Mouse (Mus musculus) CH12.LX (cell line): ENCODE measurements around the gene Scarb1. TPM values are rescaled to one million over a fixed set of nuclear protein-coding genes. Genes with fewer than 3 reads are reported as not detected.

Source experiments
- DNase-seq: peaks from one replicate; pipeline ENCODE4 v3.0.0-alpha.2; 2013; ENCODE audit errors: extremely low read depth
- H3K27ac ChIP-seq: 2 replicates; pipeline ENCODE4 v1.5.1; 2012; ENCODE audit warnings: low read depth, mild to moderate bottlenecking, control low read depth, moderate library complexity; ENCODE audit not compliant: insufficient read depth
- H3K27me3 ChIP-seq: replicated peaks from 2 replicates; pipeline ENCODE3; 2012; ENCODE audit warnings: inconsistent platforms
- H3K36me3 ChIP-seq, 2 experiments: replicated peaks in 1 of 2; 2 replicates each; pipeline versions ENCODE3 to v1.6.1; 2012; ENCODE audit warnings: inconsistent platforms in 1 of 2, low read length in 1 of 2, mild to moderate bottlenecking in 1 of 2, mixed read lengths in 1 of 2, moderate library complexity in 1 of 2; ENCODE audit not compliant: control insufficient read depth in 1 of 2, insufficient read depth in 1 of 2
- H3K4me1 ChIP-seq, 2 experiments: 2 replicates each; pipeline ENCODE4 v1.6.1; 2012; ENCODE audit warnings: inconsistent platforms in 1 of 2, moderate library complexity in 1 of 2; ENCODE audit not compliant: insufficient read depth in 2 of 2, control insufficient read depth in 1 of 2
- H3K4me2 ChIP-seq: 2 replicates; pipeline ENCODE4 v1.6.1; 2012; ENCODE audit warnings: low read depth, mild to moderate bottlenecking, control low read depth; ENCODE audit not compliant: poor library complexity, insufficient read depth, severe bottlenecking
- H3K4me3 ChIP-seq, 3 experiments: fragments of 150-350 bp in 1 of 3; sonication (generic) in 1 of 3; replicated peaks in 1 of 3; 2 replicates each; pipeline versions ENCODE3 to v1.5.1; 2011 to 2012; ENCODE audit warnings: low read depth in 2 of 3, low read length in 2 of 3, mild to moderate bottlenecking in 2 of 3, moderate library complexity in 2 of 3, control low read depth in 1 of 3, improper control_type of control experiment in 1 of 3, inconsistent platforms in 1 of 3, mixed read lengths in 1 of 3; ENCODE audit not compliant: poor library complexity in 1 of 3
- H3K79me2 ChIP-seq: replicated peaks from 2 replicates; pipeline ENCODE4 v1.6.1; 2012; ENCODE audit warnings: mild to moderate bottlenecking, moderate library complexity; ENCODE audit not compliant: control insufficient read depth, poor library complexity, insufficient read depth, severe bottlenecking; ENCODE audit errors: extremely low read depth
- H3K9ac ChIP-seq: 2 replicates; pipeline ENCODE4 v1.6.1; 2012; ENCODE audit warnings: low read depth, mild to moderate bottlenecking, control low read depth, moderate library complexity; ENCODE audit not compliant: insufficient read depth
- H3K9me3 ChIP-seq: replicated peaks from 2 replicates; pipeline ENCODE3; 2012; ENCODE audit warnings: low read length, inconsistent platforms, mixed read lengths
- BHLHE40 ChIP-seq: IDR thresholded peaks from 2 replicates; pipeline ENCODE4 v1.6.1; 2011; ENCODE audit warnings: mild to moderate bottlenecking, low read depth, low read length, improper control_type of control experiment
- CTCF ChIP-seq, 2 experiments: IDR thresholded peaks in 1 of 2; conservative IDR thresholded peaks in 1 of 2; 2 replicates each; pipeline ENCODE4 v1.5.1; 2011 to 2012; ENCODE audit warnings: low read depth in 2 of 2, low read length in 2 of 2, improper control_type of control experiment in 1 of 2, inconsistent platforms in 1 of 2, mild to moderate bottlenecking in 1 of 2, moderate library complexity in 1 of 2
- ELF1 ChIP-seq: IDR thresholded peaks from 2 replicates; pipeline ENCODE4 v1.6.1; 2014; ENCODE audit warnings: low read depth, mild to moderate bottlenecking, inconsistent platforms, low read length, improper control_type of control experiment
- EP300 ChIP-seq: IDR thresholded peaks from 2 replicates; pipeline ENCODE4 v1.6.1; 2011; ENCODE audit warnings: low read length, improper control_type of control experiment
- ETS1 ChIP-seq: conservative IDR thresholded peaks from 2 replicates; pipeline ENCODE4 v1.6.1; 2012; ENCODE audit warnings: low read depth, mild to moderate bottlenecking, inconsistent platforms, low read length, improper control_type of control experiment, moderate library complexity
- GABPA ChIP-seq: IDR thresholded peaks from 2 replicates; pipeline ENCODE4 v1.6.1; 2012; ENCODE audit warnings: low read depth, low read length, improper control_type of control experiment, inconsistent platforms; ENCODE audit not compliant: insufficient replicate concordance
- JUND ChIP-seq: conservative IDR thresholded peaks from 2 replicates; pipeline ENCODE4 v1.6.1; 2011; ENCODE audit warnings: low read depth, low read length, improper control_type of control experiment
- MAFK ChIP-seq: IDR thresholded peaks from 2 replicates; pipeline ENCODE4 v1.6.1; 2011; ENCODE audit warnings: low read length, improper control_type of control experiment; ENCODE audit not compliant: insufficient replicate concordance
- MAZ ChIP-seq: IDR thresholded peaks from 2 replicates; pipeline ENCODE4 v1.6.1; 2012; ENCODE audit warnings: low read depth, mild to moderate bottlenecking, inconsistent platforms, low read length, improper control_type of control experiment, moderate library complexity
- MEF2A ChIP-seq: IDR thresholded peaks from 2 replicates; pipeline ENCODE4 v1.6.1; 2014; ENCODE audit warnings: low read depth, mild to moderate bottlenecking, inconsistent platforms, low read length, improper control_type of control experiment, borderline replicate concordance
- PAX5 ChIP-seq: IDR thresholded peaks from 2 replicates; pipeline ENCODE4 v1.6.1; 2012; ENCODE audit warnings: low read length, inconsistent platforms, mixed read lengths
- POLR2AphosphoS2 ChIP-seq: IDR thresholded peaks from 2 replicates; pipeline ENCODE4 v1.6.1; 2011; ENCODE audit warnings: low read depth, low read length, improper control_type of control experiment
- RAD21 ChIP-seq: IDR thresholded peaks from 2 replicates; pipeline ENCODE4 v1.6.1; 2011; ENCODE audit warnings: low read depth, mild to moderate bottlenecking, low read length, improper control_type of control experiment, moderate library complexity
- SMC3 ChIP-seq: IDR thresholded peaks from 2 replicates; pipeline ENCODE4 v1.6.1; 2011; ENCODE audit warnings: low read depth, low read length, improper control_type of control experiment
- TBP ChIP-seq: conservative IDR thresholded peaks from 2 replicates; pipeline ENCODE4 v1.6.1; 2011; ENCODE audit warnings: low read depth, low read length, improper control_type of control experiment
- UBTF ChIP-seq: IDR thresholded peaks from 2 replicates; pipeline ENCODE4 v1.6.1; 2012; ENCODE audit warnings: low read depth, mild to moderate bottlenecking, inconsistent platforms, low read length, improper control_type of control experiment, moderate library complexity
- ZC3H11A ChIP-seq: IDR thresholded peaks from 2 replicates; pipeline ENCODE4 v1.6.1; 2012; ENCODE audit warnings: low read depth, mild to moderate bottlenecking, inconsistent platforms, low read length, improper control_type of control experiment
- ZKSCAN1 ChIP-seq: IDR thresholded peaks from 2 replicates; pipeline ENCODE4 v1.6.1; 2012; ENCODE audit warnings: low read depth, inconsistent platforms, low read length, improper control_type of control experiment, borderline replicate concordance
- ZMIZ1 ChIP-seq: IDR thresholded peaks from 2 replicates; pipeline ENCODE4 v1.6.1; 2012; ENCODE audit warnings: low read depth, mild to moderate bottlenecking, inconsistent platforms, low read length, improper control_type of control experiment
- ZNF384 ChIP-seq: IDR thresholded peaks from 2 replicates; pipeline ENCODE4 v1.6.1; 2012; ENCODE audit warnings: low read depth, low read length, improper control_type of control experiment, inconsistent platforms
- dilution Hi-C: fragments of 300-500 bp; cut with MboI; formaldehyde crosslinking; loops from 2 replicates; pipeline ENCODE4 v1.14.3; 2020; ENCODE audit warnings: low sequenced_read_pairs; ENCODE audit not compliant: extremely low pct_unique_long_range_greater_than_20kb, extremely low pct_ligation_motif_present
- in situ Hi-C: fragments of 300-500 bp; cut with MboI; formaldehyde crosslinking; loops from 3 replicates; pipeline ENCODE4 v1.14.3; 2019; ENCODE audit warnings: low sequenced_read_pairs, low pct_ligation_motif_present, low pct_unique_long_range_greater_than_20kb, mixed read lengths
- polyA plus RNA-seq: library from polyadenylated mRNA; unstranded; fragments of >175 nt; gene quantifications from 2 replicates; pipeline ENCODE4 v1.2.1, GENCODE M21; 2012; ENCODE audit warnings: low read depth; ENCODE audit not compliant: insufficient read length
- total RNA-seq, 2 experiments: library from RNA; depleted of rRNA; stranded (reverse); fragments of 300-350 nt in 1 of 2; fragments of >200 nt in 1 of 2; gene quantifications; 2 replicates each; pipeline ENCODE4 v1.2.3; 2012 to 2014

Scarb1 gene
- total and polyA plus RNA-seq, 3 experiments, result 11.6 to 24.7 (median 20.0) TPM

DNA sequence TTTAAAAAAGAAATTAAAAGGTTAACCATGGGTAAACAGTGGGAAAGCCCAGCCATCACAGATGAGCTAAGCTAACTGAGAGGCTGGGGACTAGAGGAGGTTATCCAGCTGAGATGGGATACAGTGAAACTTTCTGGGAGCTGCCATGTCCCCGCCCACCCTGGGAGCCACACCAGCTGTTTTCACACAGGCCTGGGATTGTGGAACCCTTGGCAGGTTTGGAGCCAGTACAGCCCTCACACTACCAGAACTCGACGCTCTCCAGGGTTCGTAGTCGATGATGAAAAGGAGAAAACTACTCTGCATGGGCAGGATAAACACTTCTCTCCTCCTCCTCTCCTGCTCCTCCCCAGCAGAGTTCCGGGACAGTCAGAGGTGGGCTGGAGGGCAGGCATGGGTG, 105.0 kb downstream of the Scarb1 start:
- in situ Hi-C loops, result no loop called here
- H3K27me3 ChIP-seq, result peaks cover 27% of the 10 kb centered on the region
- H3K9me3 ChIP-seq, result peaks cover 14% of the 10 kb centered on the region

DNA sequence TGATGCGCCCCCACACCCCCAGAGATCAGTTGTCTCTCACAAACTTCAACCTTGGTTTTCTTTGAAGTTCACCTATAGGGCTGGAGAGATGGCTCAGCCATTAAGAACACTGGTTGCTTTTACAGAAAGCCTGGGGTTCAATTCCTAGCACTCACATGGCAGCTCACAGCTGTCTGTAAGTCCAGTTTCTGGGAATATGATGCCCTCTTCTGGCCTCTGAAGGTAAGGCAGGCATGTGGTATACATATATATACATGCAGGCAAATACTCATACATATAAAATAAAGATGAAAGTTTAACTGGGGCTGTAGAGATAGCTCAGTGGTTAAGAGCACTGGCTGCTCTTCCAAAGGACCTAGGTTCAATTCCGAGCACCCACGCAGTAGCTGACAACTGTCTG, 105.5 kb downstream of the Scarb1 start:
- Histone ChIP-seq H3K79me2 (no peaks in the 10 kb centered on the region), H3K27ac (no peak overlapping the region), H3K4me1 (0 out of 4 replicates have a peak, but pooled peaks cover 0 to 3% of the 10 kb centered on the region in 2 experiments), H3K9ac (no peak overlapping the region), H3K36me3 (no peaks in the 10 kb centered on the region), H3K4me3 (no peak overlapping the region), H3K27me3 (peaks cover 27% of the 10 kb centered on the region), H3K4me2 (no peak overlapping the region), H3K9me3 (peaks cover 14% of the 10 kb centered on the region)
- dilution Hi-C loops (no loop called here), in situ Hi-C loops (no loop called here)
- TF ChIP-seq SMC3 (peak; percentile 26), ELF1 (no peak), GABPA (no peak), RAD21 (peak; percentile 34), CTCF (conservative IDR thresholded peaks at IDR 0.05 in 1 of 2, IDR thresholded peaks at IDR 0.05 in 1 of 2; ENCODE audit: low read depth in 2 of 2, low read length in 2 of 2) (peak in 1 of 2 experiments; percentile 39; a peak in 3 of 4 replicates)
- DNase-seq, result peak; percentile 17

More for the DNA sequence above, 105.0 kb downstream of the Scarb1 start:
- H3K9ac ChIP-seq, result no peak overlapping the region
- no peak overlapping the region for H3K27ac ChIP-seq
- H3K4me2 ChIP-seq, result no peak overlapping the region
- dilution Hi-C loops, result no loop called here
- no peak for DNase-seq
- TF ChIP-seq EP300, result no peak
- TF ChIP-seq ZKSCAN1, result no peak
- TF ChIP-seq ZNF384, result no peak
- no peak for TF ChIP-seq JUND
- TF ChIP-seq ZMIZ1, result no peak
- no peak for TF ChIP-seq POLR2AphosphoS2
- no peak for TF ChIP-seq ZC3H11A
- no peak for TF ChIP-seq GABPA
- no peak for TF ChIP-seq UBTF
- TF ChIP-seq BHLHE40, result no peak
- no peak for TF ChIP-seq TBP
- no peaks in the 10 kb centered on the region for H3K79me2 ChIP-seq
- no peaks in the 10 kb centered on the region for H3K36me3 ChIP-seq
- no peak overlapping the region for H3K4me3 ChIP-seq
- H3K4me1 ChIP-seq, result 0 out of 4 replicates have a peak, but pooled peaks cover 0 to 3% of the 10 kb centered on the region in 2 experiments

DNA sequence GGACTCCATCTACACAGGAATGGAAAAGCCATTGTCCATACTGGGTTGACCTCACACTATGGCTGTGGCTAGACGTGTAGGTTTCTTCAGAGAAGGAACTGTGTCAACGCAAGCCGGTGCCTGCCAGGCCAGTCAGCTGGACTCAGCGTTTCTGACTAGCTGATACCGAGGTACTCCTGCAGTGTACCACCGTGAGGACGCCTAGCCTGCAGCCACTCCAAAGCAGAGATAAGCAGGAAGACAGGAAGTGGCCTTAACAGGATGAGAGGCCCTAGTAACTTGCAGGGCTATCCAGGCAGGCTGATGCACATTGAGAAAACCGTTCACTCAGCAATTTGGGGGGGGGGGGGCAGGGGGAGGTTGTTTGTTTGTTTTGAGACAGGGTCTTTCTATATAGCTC, 106.5 kb downstream of the Scarb1 start:
- TF ChIP-seq RAD21 (no peak), ETS1 (no peak), EP300 (no peak), MAZ (no peak), ELF1 (no peak), TBP (no peak), MEF2A (no peak), CTCF (conservative IDR thresholded peaks at IDR 0.05 in 1 of 2, IDR thresholded peaks at IDR 0.05 in 1 of 2; ENCODE audit: low read depth in 2 of 2, low read length in 2 of 2) (no peak), ZKSCAN1 (no peak), JUND (no peak), PAX5 (no peak), MAFK (no peak)
- Histone ChIP-seq H3K27me3 (peaks cover 24% of the 10 kb centered on the region), H3K27ac (no peak overlapping the region), H3K9me3 (peaks cover 14% of the 10 kb centered on the region), H3K36me3 (no peaks in the 10 kb centered on the region), H3K4me1 (0 out of 4 replicates have a peak, but pooled peaks cover 0 to 3% of the 10 kb centered on the region in 2 experiments), H3K4me2 (no peak overlapping the region), H3K9ac (no peak overlapping the region), H3K79me2 (no peaks in the 10 kb centered on the region), H3K4me3 (no peak overlapping the region)
- no peak for DNase-seq
- in situ Hi-C loops (no loop called here), dilution Hi-C loops (no loop called here)
